Mouse (Mus musculus) CH12.LX (cell line): ENCODE measurements around the gene Hexim2. TPM values are rescaled to one million over a fixed set of nuclear protein-coding genes. Genes with fewer than 3 reads are reported as not detected.

Source experiments
- DNase-seq: peaks from one replicate; pipeline ENCODE4 v3.0.0-alpha.2; 2013; ENCODE audit errors: extremely low read depth
- H3K27ac ChIP-seq: 2 replicates; pipeline ENCODE4 v1.5.1; 2012; ENCODE audit warnings: low read depth, mild to moderate bottlenecking, control low read depth, moderate library complexity; ENCODE audit not compliant: insufficient read depth
- H3K27me3 ChIP-seq: replicated peaks from 2 replicates; pipeline ENCODE3; 2012; ENCODE audit warnings: inconsistent platforms
- H3K36me3 ChIP-seq, 2 experiments: replicated peaks in 1 of 2; 2 replicates each; pipeline versions ENCODE3 to v1.6.1; 2012; ENCODE audit warnings: inconsistent platforms in 1 of 2, low read length in 1 of 2, mild to moderate bottlenecking in 1 of 2, mixed read lengths in 1 of 2, moderate library complexity in 1 of 2; ENCODE audit not compliant: control insufficient read depth in 1 of 2, insufficient read depth in 1 of 2
- H3K4me1 ChIP-seq, 2 experiments: 2 replicates each; pipeline ENCODE4 v1.6.1; 2012; ENCODE audit warnings: inconsistent platforms in 1 of 2, moderate library complexity in 1 of 2; ENCODE audit not compliant: insufficient read depth in 2 of 2, control insufficient read depth in 1 of 2
- H3K4me2 ChIP-seq: 2 replicates; pipeline ENCODE4 v1.6.1; 2012; ENCODE audit warnings: low read depth, mild to moderate bottlenecking, control low read depth; ENCODE audit not compliant: poor library complexity, insufficient read depth, severe bottlenecking
- H3K4me3 ChIP-seq, 3 experiments: fragments of 150-350 bp in 1 of 3; sonication (generic) in 1 of 3; replicated peaks in 1 of 3; 2 replicates each; pipeline versions ENCODE3 to v1.5.1; 2011 to 2012; ENCODE audit warnings: low read depth in 2 of 3, low read length in 2 of 3, mild to moderate bottlenecking in 2 of 3, moderate library complexity in 2 of 3, control low read depth in 1 of 3, improper control_type of control experiment in 1 of 3, inconsistent platforms in 1 of 3, mixed read lengths in 1 of 3; ENCODE audit not compliant: poor library complexity in 1 of 3
- H3K79me2 ChIP-seq: replicated peaks from 2 replicates; pipeline ENCODE4 v1.6.1; 2012; ENCODE audit warnings: mild to moderate bottlenecking, moderate library complexity; ENCODE audit not compliant: control insufficient read depth, poor library complexity, insufficient read depth, severe bottlenecking; ENCODE audit errors: extremely low read depth
- H3K9ac ChIP-seq: 2 replicates; pipeline ENCODE4 v1.6.1; 2012; ENCODE audit warnings: low read depth, mild to moderate bottlenecking, control low read depth, moderate library complexity; ENCODE audit not compliant: insufficient read depth
- H3K9me3 ChIP-seq: replicated peaks from 2 replicates; pipeline ENCODE3; 2012; ENCODE audit warnings: low read length, inconsistent platforms, mixed read lengths
- BHLHE40 ChIP-seq: IDR thresholded peaks from 2 replicates; pipeline ENCODE4 v1.6.1; 2011; ENCODE audit warnings: mild to moderate bottlenecking, low read depth, low read length, improper control_type of control experiment
- CHD1 ChIP-seq: IDR thresholded peaks from 2 replicates; pipeline ENCODE4 v1.6.1; 2012; ENCODE audit warnings: low read depth, low read length, improper control_type of control experiment, inconsistent platforms
- CTCF ChIP-seq, 2 experiments: IDR thresholded peaks in 1 of 2; conservative IDR thresholded peaks in 1 of 2; 2 replicates each; pipeline ENCODE4 v1.5.1; 2011 to 2012; ENCODE audit warnings: low read depth in 2 of 2, low read length in 2 of 2, improper control_type of control experiment in 1 of 2, inconsistent platforms in 1 of 2, mild to moderate bottlenecking in 1 of 2, moderate library complexity in 1 of 2
- E2F4 ChIP-seq: IDR thresholded peaks from 2 replicates; pipeline ENCODE4 v1.6.1; 2011; ENCODE audit warnings: low read depth, low read length, improper control_type of control experiment; ENCODE audit not compliant: insufficient replicate concordance
- ELF1 ChIP-seq: IDR thresholded peaks from 2 replicates; pipeline ENCODE4 v1.6.1; 2014; ENCODE audit warnings: low read depth, mild to moderate bottlenecking, inconsistent platforms, low read length, improper control_type of control experiment
- EP300 ChIP-seq: IDR thresholded peaks from 2 replicates; pipeline ENCODE4 v1.6.1; 2011; ENCODE audit warnings: low read length, improper control_type of control experiment
- GABPA ChIP-seq: IDR thresholded peaks from 2 replicates; pipeline ENCODE4 v1.6.1; 2012; ENCODE audit warnings: low read depth, low read length, improper control_type of control experiment, inconsistent platforms; ENCODE audit not compliant: insufficient replicate concordance
- HCFC1 ChIP-seq: IDR thresholded peaks from 2 replicates; pipeline ENCODE4 v1.6.1; 2012; ENCODE audit warnings: low read depth, mild to moderate bottlenecking, inconsistent platforms, low read length, improper control_type of control experiment
- IRF4 ChIP-seq: IDR thresholded peaks from 2 replicates; pipeline ENCODE4 v1.6.1; 2014; ENCODE audit warnings: low read depth, mild to moderate bottlenecking, inconsistent platforms, low read length, improper control_type of control experiment
- JUND ChIP-seq: conservative IDR thresholded peaks from 2 replicates; pipeline ENCODE4 v1.6.1; 2011; ENCODE audit warnings: low read depth, low read length, improper control_type of control experiment
- KAT2A ChIP-seq: IDR thresholded peaks from 2 replicates; pipeline ENCODE4 v1.6.1; 2012; ENCODE audit warnings: low read length, improper control_type of control experiment, inconsistent platforms; ENCODE audit not compliant: insufficient replicate concordance
- MAZ ChIP-seq: IDR thresholded peaks from 2 replicates; pipeline ENCODE4 v1.6.1; 2012; ENCODE audit warnings: low read depth, mild to moderate bottlenecking, inconsistent platforms, low read length, improper control_type of control experiment, moderate library complexity
- NELFE ChIP-seq: IDR thresholded peaks from 2 replicates; pipeline ENCODE4 v1.6.1; 2011; ENCODE audit warnings: low read depth, low read length, improper control_type of control experiment
- NRF1 ChIP-seq: IDR thresholded peaks from 2 replicates; pipeline ENCODE4 v1.6.1; 2014; ENCODE audit warnings: low read depth, mild to moderate bottlenecking, inconsistent platforms, low read length, improper control_type of control experiment, moderate library complexity
- PAX5 ChIP-seq: IDR thresholded peaks from 2 replicates; pipeline ENCODE4 v1.6.1; 2012; ENCODE audit warnings: low read length, inconsistent platforms, mixed read lengths
- POLR2A ChIP-seq: IDR thresholded peaks from 2 replicates; pipeline ENCODE4 v1.6.1; 2011; ENCODE audit warnings: low read depth, mild to moderate bottlenecking, improper control_type of control experiment, low read length
- POLR2AphosphoS2 ChIP-seq: IDR thresholded peaks from 2 replicates; pipeline ENCODE4 v1.6.1; 2011; ENCODE audit warnings: low read depth, low read length, improper control_type of control experiment
- RAD21 ChIP-seq: IDR thresholded peaks from 2 replicates; pipeline ENCODE4 v1.6.1; 2011; ENCODE audit warnings: low read depth, mild to moderate bottlenecking, low read length, improper control_type of control experiment, moderate library complexity
- RCOR1 ChIP-seq: conservative IDR thresholded peaks from 2 replicates; pipeline ENCODE4 v1.6.1; 2012; ENCODE audit warnings: low read depth, mild to moderate bottlenecking, inconsistent platforms, low read length, improper control_type of control experiment
- SIN3A ChIP-seq: IDR thresholded peaks from 2 replicates; pipeline ENCODE4 v1.6.1; 2012; ENCODE audit warnings: low read length, improper control_type of control experiment, inconsistent platforms
- SMC3 ChIP-seq: IDR thresholded peaks from 2 replicates; pipeline ENCODE4 v1.6.1; 2011; ENCODE audit warnings: low read depth, low read length, improper control_type of control experiment
- TCF12 ChIP-seq: IDR thresholded peaks from 2 replicates; pipeline ENCODE4 v1.6.1; 2014; ENCODE audit warnings: low read depth, mild to moderate bottlenecking, inconsistent platforms, low read length, improper control_type of control experiment
- UBTF ChIP-seq: IDR thresholded peaks from 2 replicates; pipeline ENCODE4 v1.6.1; 2012; ENCODE audit warnings: low read depth, mild to moderate bottlenecking, inconsistent platforms, low read length, improper control_type of control experiment, moderate library complexity
- ZC3H11A ChIP-seq: IDR thresholded peaks from 2 replicates; pipeline ENCODE4 v1.6.1; 2012; ENCODE audit warnings: low read depth, mild to moderate bottlenecking, inconsistent platforms, low read length, improper control_type of control experiment
- ZMIZ1 ChIP-seq: IDR thresholded peaks from 2 replicates; pipeline ENCODE4 v1.6.1; 2012; ENCODE audit warnings: low read depth, mild to moderate bottlenecking, inconsistent platforms, low read length, improper control_type of control experiment
- ZNF384 ChIP-seq: IDR thresholded peaks from 2 replicates; pipeline ENCODE4 v1.6.1; 2012; ENCODE audit warnings: low read depth, low read length, improper control_type of control experiment, inconsistent platforms
- dilution Hi-C: fragments of 300-500 bp; cut with MboI; formaldehyde crosslinking; loops from 2 replicates; pipeline ENCODE4 v1.14.3; 2020; ENCODE audit warnings: low sequenced_read_pairs; ENCODE audit not compliant: extremely low pct_unique_long_range_greater_than_20kb, extremely low pct_ligation_motif_present
- in situ Hi-C: fragments of 300-500 bp; cut with MboI; formaldehyde crosslinking; loops from 3 replicates; pipeline ENCODE4 v1.14.3; 2019; ENCODE audit warnings: low sequenced_read_pairs, low pct_ligation_motif_present, low pct_unique_long_range_greater_than_20kb, mixed read lengths
- polyA plus RNA-seq: library from polyadenylated mRNA; unstranded; fragments of >175 nt; gene quantifications from 2 replicates; pipeline ENCODE4 v1.2.1, GENCODE M21; 2012; ENCODE audit warnings: low read depth; ENCODE audit not compliant: insufficient read length
- total RNA-seq, 2 experiments: library from RNA; depleted of rRNA; stranded (reverse); fragments of 300-350 nt in 1 of 2; fragments of >200 nt in 1 of 2; gene quantifications; 2 replicates each; pipeline ENCODE4 v1.2.3; 2012 to 2014

Hexim2 gene
- total and polyA plus RNA-seq, 3 experiments = 27.0 to 33.3 (median 28.8) TPM

- peak; percentile 91 for TF ChIP-seq SIN3A
Observed at GRCm38 (mm10) chr11:103131701-103132575, at the start of gene Hexim2 (continued).

- H3K36me3 ChIP-seq = peaks cover 0 to 13% of the 10 kb centered on the region in 2 experiments
- peaks cover 8% of the 10 kb centered on the region; the same call in 1 of the 2 replicates for H3K79me2 ChIP-seq
- peak overlapping the region; percentile 54 for H3K4me2 ChIP-seq
- H3K4me1 ChIP-seq = peaks cover 26 to 44% of the 10 kb centered on the region in 2 experiments
- H3K27me3 ChIP-seq = no peaks in the 10 kb centered on the region
- in situ Hi-C loops = no loop called here
- H3K9ac ChIP-seq = peak overlapping the region; percentile 12; the same call in 1 of the 2 replicates
- no peaks in the 10 kb centered on the region for H3K9me3 ChIP-seq
- TF ChIP-seq CTCF (conservative IDR thresholded peaks at IDR 0.05 in 1 of 2, IDR thresholded peaks at IDR 0.05 in 1 of 2; ENCODE audit: low read depth in 2 of 2, low read length in 2 of 2) = no peak
- TF ChIP-seq PAX5 = no peak
- TF ChIP-seq UBTF = no peak
- no peak for TF ChIP-seq GABPA
- TF ChIP-seq E2F4 = no peak
- peak; percentile 71 for TF ChIP-seq ZNF384
- peak; percentile 81 for TF ChIP-seq BHLHE40
- no peak; the same call in 1 of the 2 replicates for TF ChIP-seq SMC3
- no peak for TF ChIP-seq JUND
- TF ChIP-seq ZMIZ1 = no peak
- TF ChIP-seq RCOR1 = no peak
- peak overlapping the region; percentile 99 for H3K27ac ChIP-seq
- no peak for DNase-seq
- peak overlapping the region in 1 of 3 experiments; percentile 25 for H3K4me3 ChIP-seq
- dilution Hi-C loops = no loop called here
Observed at GRCm38 (mm10) chr11:103093306-103093705, 38.9 kb upstream of the Hexim2 start.

- H3K9ac ChIP-seq = peak overlapping the region; percentile 53
- H3K79me2 ChIP-seq = peaks cover 8% of the 10 kb centered on the region; the same call in 1 of the 2 replicates
- H3K27me3 ChIP-seq = no peaks in the 10 kb centered on the region
- peak overlapping the region; percentile 54 for H3K4me2 ChIP-seq
- H3K36me3 ChIP-seq = peaks cover 3 to 20% of the 10 kb centered on the region in 2 experiments
- no peaks in the 10 kb centered on the region for H3K9me3 ChIP-seq
- peak overlapping the region; percentile 99 for H3K27ac ChIP-seq
- DNase-seq = peak; percentile 98
- dilution Hi-C loops (no loop called here), in situ Hi-C loops (no loop called here)
- peaks cover 31 to 51% of the 10 kb centered on the region in 2 experiments for H3K4me1 ChIP-seq
- H3K4me3 ChIP-seq = peak overlapping the region in 2 of 3 experiments; percentile 10 to 40
- peak; percentile 88 for TF ChIP-seq TCF12
- TF ChIP-seq MAZ = peak; percentile 98
- peak; percentile 98 for TF ChIP-seq POLR2A
- TF ChIP-seq NRF1 = no peak
- TF ChIP-seq CTCF (conservative IDR thresholded peaks at IDR 0.05 in 1 of 2, IDR thresholded peaks at IDR 0.05 in 1 of 2; ENCODE audit: low read depth in 2 of 2, low read length in 2 of 2) = no peak
- TF ChIP-seq EP300 = peak; percentile 97
- no peak for TF ChIP-seq ZC3H11A
- peak; percentile 68 for TF ChIP-seq HCFC1
- peak; percentile 71; the same call in 1 of the 2 replicates for TF ChIP-seq CHD1
- peak; percentile 44 for TF ChIP-seq JUND
- TF ChIP-seq POLR2AphosphoS2 = peak; percentile 98
- no peak for TF ChIP-seq GABPA
- TF ChIP-seq IRF4 = peak; percentile 100
- TF ChIP-seq ELF1 = peak; percentile 64
- peak; percentile 95 for TF ChIP-seq NELFE
- TF ChIP-seq RAD21 = no peak; the same call in 1 of the 2 replicates
- TF ChIP-seq E2F4 = no peak
- 0 out of 2 replicates have a peak, but pooled peaks have one; percentile 59 for TF ChIP-seq KAT2A
Observed at GRCm38 (mm10) chr11:103093862-103094833, 38.1 kb upstream of the Hexim2 start.
